Mouse (Mus musculus) myocyte (in vitro differentiated cells): ENCODE measurements around the gene Scgb2a2. TPM values are rescaled to one million over a fixed set of nuclear protein-coding genes. Genes with fewer than 3 reads are reported as not detected.
"Not testable (repeated sequence)": the region's sequence is repeated elsewhere in the genome, so short reads cannot be mapped to it uniquely, and the experiment has no call there.

Source experiments
- H3K27me3 ChIP-seq: one replicate; pipeline ENCODE4 v1.6.1; 2011; ENCODE audit not compliant: control insufficient read depth, insufficient read depth, insufficient read length
- H3K36me3 ChIP-seq: one replicate; pipeline ENCODE4 v1.6.1; 2011; ENCODE audit not compliant: control insufficient read depth, insufficient read depth
- H3K4me2 ChIP-seq: one replicate; pipeline ENCODE4 v1.6.1; 2011; ENCODE audit warnings: low read depth, control low read depth
- H3K4me3 ChIP-seq: one replicate; pipeline ENCODE4 v1.5.1; 2011; ENCODE audit warnings: mild to moderate bottlenecking, control low read depth, moderate library complexity
- H3K79me2 ChIP-seq: one replicate; pipeline ENCODE4 v1.6.1; 2011; ENCODE audit not compliant: control insufficient read depth, insufficient read depth
- H3ac ChIP-seq: one replicate; pipeline ENCODE4 v1.6.1; 2011; ENCODE audit not compliant: control insufficient read depth, insufficient read length
- CEBPB ChIP-seq: IDR thresholded peaks from 2 replicates; pipeline ENCODE4 v1.6.1; 2011; ENCODE audit warnings: mild to moderate bottlenecking, moderate library complexity; ENCODE audit not compliant: poor library complexity, insufficient read depth, severe bottlenecking
- E2F4 ChIP-seq: IDR thresholded peaks from one replicate; pipeline ENCODE4 v1.6.1; 2011; ENCODE audit warnings: mild to moderate bottlenecking, control low read depth, moderate library complexity; ENCODE audit not compliant: insufficient read depth
- MAX ChIP-seq: IDR thresholded peaks from one replicate; pipeline ENCODE4 v1.6.1; 2011; ENCODE audit warnings: low read depth, mild to moderate bottlenecking, control low read depth
- MYOD1 ChIP-seq, 3 experiments: IDR thresholded peaks; one replicate each; pipeline ENCODE4 v1.6.1; 2011; ENCODE audit warnings: control low read depth in 2 of 3, low read depth in 2 of 3, mild to moderate bottlenecking in 2 of 3, moderate library complexity in 1 of 3; ENCODE audit not compliant: insufficient read length in 2 of 3, control insufficient read depth in 1 of 3
- MYOG ChIP-seq, 3 experiments: IDR thresholded peaks; one replicate each; pipeline ENCODE4 v1.6.1; 2011; ENCODE audit warnings: control low read depth in 2 of 3, low read depth in 2 of 3, mild to moderate bottlenecking in 2 of 3; ENCODE audit not compliant: insufficient read length in 2 of 3, control insufficient read depth in 1 of 3, insufficient read depth in 1 of 3
- POLR2A ChIP-seq: IDR thresholded peaks from one replicate; pipeline ENCODE4 v1.6.1; 2011; ENCODE audit warnings: low read depth, mild to moderate bottlenecking, control low read depth, moderate library complexity; ENCODE audit not compliant: insufficient read length
- POLR2AphosphoS2 ChIP-seq: IDR thresholded peaks from one replicate; pipeline ENCODE4 v1.6.1; 2011; ENCODE audit warnings: low read depth, control low read depth; ENCODE audit not compliant: insufficient read length
- REST ChIP-seq: IDR thresholded peaks from one replicate; pipeline ENCODE4 v1.6.1; 2011; ENCODE audit warnings: mild to moderate bottlenecking, control low read depth, moderate library complexity; ENCODE audit not compliant: insufficient read depth, insufficient read length
- SRF ChIP-seq: IDR thresholded peaks from one replicate; pipeline ENCODE4 v1.6.1; 2011; ENCODE audit warnings: low read depth; ENCODE audit not compliant: control insufficient read depth, insufficient read length
- TCF12 ChIP-seq: IDR thresholded peaks from one replicate; pipeline ENCODE4 v1.6.1; 2011; ENCODE audit warnings: mild to moderate bottlenecking, control low read depth; ENCODE audit not compliant: poor library complexity, insufficient read depth, severe bottlenecking
- TCF3 ChIP-seq: IDR thresholded peaks from one replicate; pipeline ENCODE4 v1.6.1; 2011; ENCODE audit warnings: low read depth, control low read depth; ENCODE audit not compliant: insufficient read length
- USF1 ChIP-seq: IDR thresholded peaks from one replicate; pipeline ENCODE4 v1.6.1; 2011; ENCODE audit warnings: low read depth, mild to moderate bottlenecking, control low read depth, moderate library complexity
- polyA plus RNA-seq: library from polyadenylated mRNA; unstranded; fragments of >200 nt; fragmentation: generic; extraction: Trizol; gene quantifications from one replicate; pipeline ENCODE4 v1.2.1, GENCODE M21; 2012; ENCODE audit warnings: missing spikeins

The Scgb2a2 gene
- not detected for polyA plus RNA-seq

DNA sequence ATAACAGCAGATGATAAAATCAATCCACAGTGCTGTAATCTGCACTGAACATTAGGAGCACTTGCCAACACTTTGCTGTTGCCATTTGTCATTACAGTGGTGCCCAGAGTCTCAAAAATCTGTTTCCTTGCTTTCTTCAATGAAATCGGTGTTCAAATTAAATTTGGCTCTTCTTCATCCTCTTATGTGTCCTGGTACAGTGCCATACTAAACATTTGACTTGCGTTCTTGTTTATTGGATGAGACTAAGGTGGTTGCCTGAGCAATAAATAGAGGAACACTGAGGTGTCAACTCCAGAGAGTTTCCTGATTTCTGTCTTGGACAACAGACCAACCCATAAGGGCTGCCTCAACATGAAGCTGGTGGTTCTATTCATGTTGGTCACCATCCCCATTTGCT, at the start of gene Scgb2a2:
Gene Scgb2a2 (plus strand): TSS at position 301 of the 400 bp plus-strand sequence.
- no peaks in the 10 kb centered on the region for H3K79me2 ChIP-seq
- H3K27me3 ChIP-seq, result no peaks in the 10 kb centered on the region
- no peaks in the 10 kb centered on the region for H3K36me3 ChIP-seq
- H3ac ChIP-seq, result no peak within 1 kb of the TSS
- no peak within 1 kb of the TSS for H3K4me3 ChIP-seq
- H3K4me2 ChIP-seq, result no peak within 1 kb of the TSS
- no peak for TF ChIP-seq MYOD1 (IDR thresholded peaks at IDR 0.05; ENCODE audit: control insufficient read depth in 1 of 3, insufficient read length in 2 of 3, low read depth in 2 of 3)
- TF ChIP-seq MAX, result no peak
- no peak for TF ChIP-seq E2F4
- no peak for TF ChIP-seq MYOG (IDR thresholded peaks at IDR 0.05; ENCODE audit: control insufficient read depth in 1 of 3, insufficient read depth in 1 of 3, insufficient read length in 2 of 3, low read depth in 2 of 3)
- no peak for TF ChIP-seq TCF12
- TF ChIP-seq USF1, result no peak
- no peak for TF ChIP-seq POLR2AphosphoS2
- no peak for TF ChIP-seq CEBPB
- TF ChIP-seq REST, result no peak
- no peak for TF ChIP-seq POLR2A
- no peak for TF ChIP-seq SRF
- no peak for TF ChIP-seq TCF3

DNA sequence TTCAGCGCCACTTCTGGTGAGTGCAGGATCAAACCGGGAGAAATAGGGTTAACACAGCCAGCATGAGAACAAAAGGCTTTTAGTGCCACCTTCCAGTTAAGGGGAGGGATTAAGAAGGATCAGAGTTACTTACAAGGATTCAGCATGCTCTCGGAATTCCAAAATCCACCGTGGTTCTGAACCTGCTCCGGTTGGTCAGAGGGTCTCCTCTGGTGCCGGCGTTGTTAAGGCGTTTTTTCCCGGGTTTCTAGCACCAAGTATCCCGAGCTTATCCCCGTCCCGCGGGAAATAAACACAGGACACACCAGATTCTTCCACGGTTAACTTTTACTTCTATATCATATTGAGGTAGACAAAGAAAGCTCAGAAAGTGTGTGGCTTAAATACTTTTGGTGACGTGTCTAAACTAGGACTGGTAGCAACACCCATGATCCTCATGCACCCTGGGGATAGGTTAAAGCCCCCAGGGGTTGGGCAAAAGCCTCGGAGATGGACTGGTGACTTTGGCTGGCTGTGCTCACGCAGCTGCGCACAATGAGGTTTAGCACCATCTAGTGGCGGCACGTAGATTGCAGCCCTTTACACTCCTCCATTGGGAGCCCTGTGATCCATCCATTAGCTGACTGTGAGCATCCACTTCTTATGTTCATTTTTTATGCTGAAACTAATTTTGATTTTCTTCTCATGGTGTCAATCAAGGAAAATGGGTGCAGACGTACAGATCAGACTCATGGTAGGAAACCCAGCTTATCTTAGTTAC, 10.6 kb upstream of the Scgb2a2 start:
- Histone ChIP-seq H3K4me2 (peak overlapping the region; percentile 56), H3K4me3 (peak overlapping the region; percentile 11)
- not testable (repeated sequence) for H3ac ChIP-seq, H3K36me3 ChIP-seq, H3K27me3 ChIP-seq, H3K79me2 ChIP-seq

DNA sequence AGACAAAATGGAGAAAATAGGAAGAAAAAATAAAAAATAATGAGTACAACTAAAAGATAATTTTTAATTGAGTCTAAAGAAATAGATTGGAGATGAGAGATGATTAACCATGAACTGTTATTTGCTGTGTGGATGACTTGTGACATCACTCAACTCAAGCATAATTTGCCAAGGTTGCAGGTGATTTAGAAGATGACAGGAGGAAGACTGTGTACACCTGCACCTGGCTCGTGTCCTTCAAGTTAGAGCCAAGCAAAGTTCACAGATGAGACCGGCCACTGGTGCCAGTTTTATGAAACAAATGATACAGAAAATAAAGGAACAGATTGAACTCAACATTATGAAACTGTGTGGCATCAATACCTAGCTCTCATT, 10.0 kb upstream of the Scgb2a2 start:
- H3K79me2 ChIP-seq, result no peaks in the 10 kb centered on the region
- no peak overlapping the region for H3K4me2 ChIP-seq
- H3K27me3 ChIP-seq, result peaks cover 3% of the 10 kb centered on the region
- TF ChIP-seq SRF (no peak), USF1 (no peak)
- no peak overlapping the region for H3K4me3 ChIP-seq
- no peak overlapping the region for H3ac ChIP-seq
- no peaks in the 10 kb centered on the region for H3K36me3 ChIP-seq

DNA sequence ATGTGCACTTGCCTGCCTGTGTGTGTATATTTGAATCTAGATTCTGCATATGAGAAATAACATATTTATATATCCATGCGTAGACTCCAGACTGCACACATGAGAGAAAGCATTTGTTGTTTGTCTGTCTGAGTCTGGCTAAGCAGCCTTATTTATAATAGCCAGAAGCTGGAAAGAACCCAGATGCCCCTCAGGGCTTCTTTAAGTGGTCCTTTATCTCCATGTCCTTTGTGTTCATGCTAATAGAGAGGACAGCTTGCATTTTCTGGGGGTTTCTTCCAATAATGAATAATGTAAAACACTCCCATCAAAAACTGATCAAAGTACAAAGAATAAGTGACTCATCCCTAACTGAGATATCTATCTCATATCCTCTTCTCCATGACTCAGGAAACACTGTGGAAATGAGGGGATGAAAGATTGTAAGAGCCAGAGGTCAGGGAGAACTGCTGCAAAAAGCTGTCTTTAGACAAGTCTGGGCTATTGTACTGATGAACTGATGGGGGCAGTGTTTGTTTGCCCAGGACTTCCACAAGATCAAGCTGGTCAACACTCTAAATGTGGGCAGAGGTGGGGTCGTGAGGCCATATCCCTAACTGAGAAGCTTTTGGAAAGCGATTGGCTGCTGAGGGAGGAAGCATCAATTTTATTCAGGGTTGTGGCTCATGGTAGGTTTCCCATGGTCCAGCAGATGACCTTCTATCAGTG, 2.2 kb downstream of the Scgb2a2 start:
- not testable (repeated sequence) for H3K79me2 ChIP-seq, H3ac ChIP-seq, H3K4me3 ChIP-seq

DNA sequence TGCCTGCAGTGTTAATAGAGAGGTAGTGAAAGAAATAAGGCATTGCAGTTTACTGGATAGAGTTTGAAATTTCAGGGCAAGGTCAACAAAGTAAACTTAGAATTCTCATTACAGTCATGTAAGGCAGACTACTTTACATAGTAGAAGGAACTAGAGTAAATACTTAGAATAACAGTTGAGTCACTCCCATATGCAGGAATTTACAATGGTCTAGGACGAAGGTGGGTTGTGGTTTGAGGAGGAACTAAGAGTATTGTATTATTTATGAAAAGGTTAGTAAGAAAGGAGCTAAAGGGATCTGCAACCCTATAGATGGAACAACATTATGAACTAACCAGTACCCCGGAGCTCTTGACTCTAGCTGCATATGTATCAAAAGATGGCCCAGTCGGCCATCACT, 13.5 kb downstream of the Scgb2a2 start:
- H3ac ChIP-seq, H3K27me3 ChIP-seq, H3K4me2 ChIP-seq, H3K79me2 ChIP-seq, H3K36me3 ChIP-seq, H3K4me3 ChIP-seq: not testable (repeated sequence)

More for the DNA sequence above, 2.2 kb downstream of the Scgb2a2 start:
- H3K27me3 ChIP-seq, H3K36me3 ChIP-seq, H3K4me2 ChIP-seq: not testable (repeated sequence)

DNA sequence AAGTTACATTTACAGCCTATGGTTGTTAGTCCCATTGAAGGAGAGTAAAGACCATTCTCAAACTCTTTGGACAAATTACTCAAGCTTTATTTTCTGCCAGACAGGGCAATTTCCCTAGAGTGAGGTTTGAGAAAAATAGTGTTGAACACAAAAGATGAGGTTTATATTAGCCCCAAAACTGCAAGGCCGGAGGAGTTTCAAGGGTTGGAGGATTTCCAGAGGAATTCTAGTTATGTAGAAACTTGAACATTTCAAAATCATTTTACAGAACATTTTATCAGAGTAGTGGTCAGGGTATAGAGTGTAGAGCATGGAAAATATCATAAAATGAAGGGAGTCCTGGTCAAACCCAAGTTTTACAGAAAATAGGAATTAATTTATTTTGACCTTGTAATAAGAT, 17.5 kb downstream of the Scgb2a2 start:
- Histone ChIP-seq H3K36me3 (peaks cover 3% of the 10 kb centered on the region), H3K27me3 (no peaks in the 10 kb centered on the region), H3K4me3 (no peak overlapping the region), H3K79me2 (no peaks in the 10 kb centered on the region), H3ac (no peak overlapping the region), H3K4me2 (no peak overlapping the region)
- TF ChIP-seq MAX (no peak), MYOD1 (IDR thresholded peaks at IDR 0.05; ENCODE audit: control insufficient read depth in 1 of 3, insufficient read length in 2 of 3, low read depth in 2 of 3) (no peak), USF1 (no peak), CEBPB (no peak), MYOG (IDR thresholded peaks at IDR 0.05; ENCODE audit: control insufficient read depth in 1 of 3, insufficient read depth in 1 of 3, insufficient read length in 2 of 3, low read depth in 2 of 3) (no peak), POLR2A (no peak), REST (no peak), E2F4 (no peak), POLR2AphosphoS2 (no peak)
